8 mouse cellular contexts compared by ENCODE assay signal in the genomic region with DNA sequence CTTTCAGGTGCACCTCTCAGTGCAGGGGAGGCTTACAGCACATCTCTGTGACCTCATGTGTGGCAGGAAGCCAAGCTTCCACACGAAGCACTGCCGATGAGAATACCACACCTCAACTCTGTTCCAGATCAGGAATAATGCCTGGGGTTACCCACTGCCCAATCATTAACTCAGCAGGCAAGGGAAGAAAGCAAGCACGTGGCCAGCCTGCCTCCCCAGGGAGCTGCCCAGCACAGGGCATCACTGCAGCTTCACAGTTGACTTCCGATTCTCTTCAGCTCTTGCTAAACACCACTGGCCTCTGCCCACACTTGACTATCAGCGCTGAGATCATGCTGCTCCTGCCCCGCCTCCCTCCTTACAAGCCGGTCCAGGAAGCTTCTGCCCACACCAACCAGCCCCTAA. TPM values are rescaled to one million over a fixed set of nuclear protein-coding genes. Genes with fewer than 3 reads are reported as not detected.
DNase-seq lines count a peak whose midpoint lies in the region; ATAC-seq and TF ChIP-seq lines count a peak whose summit lies in the region.

No protein-coding gene starts in this region.

- no peaks in the 10 kb centered on the region for H3K9me3 ChIP-seq in hindbrain, embryonic 10.5 days
- no peaks in the 10 kb centered on the region for H3K9me3 ChIP-seq in hindbrain, embryonic 14.5 days (ENCODE audit: control insufficient read depth, low read length)
- H3K9me3 ChIP-seq in MEL (replicated peaks; ENCODE audit: insufficient read depth, low read length) = no peaks in the 10 kb centered on the region
- H3K9me3 ChIP-seq in heart, embryonic 15.5 days (replicated peaks) = no peaks in the 10 kb centered on the region
- no peaks in the 10 kb centered on the region for H3K9me3 ChIP-seq in kidney, postnatal 0 days (replicated peaks; ENCODE audit: low read length)

- peaks cover 77% of the 10 kb centered on the region for H3K79me2 ChIP-seq in MEL (ENCODE audit: control insufficient read depth, insufficient read depth, low read length, poor library complexity)

- TF ChIP-seq EP300 in MEL (IDR thresholded peaks at IDR 0.05; ENCODE audit: low read depth in 1 of 2, low read length in 2 of 2) = 0 out of 4 replicates have a peak, but pooled peaks of 1 of the 2 experiments have one; percentile 6

- DNase-seq in hindbrain, embryonic 10.5 days (ENCODE audit: low spot score) = no peak
- DNase-seq in hindbrain, embryonic 14.5 days (ENCODE audit: low spot score) = no peak
- peak; percentile 67 for DNase-seq in MEL (ENCODE audit: low read depth, low spot score)
- DNase-seq in cerebellum, postnatal 25 days = peak; percentile 60 to 70
- DNase-seq in kidney, postnatal 0 days (ENCODE audit: low spot score) = peak; percentile 74
- DNase-seq in lung, postnatal 4 days = peak; percentile 71 to 78
- DNase-seq in spleen, adult 18-20 months = peak; percentile 63 to 64

- no peak for TF ChIP-seq CTCF in MEL (IDR thresholded peaks at IDR 0.05 in 2 of 3, conservative IDR thresholded peaks at IDR 0.05 in 1 of 3; ENCODE audit: control insufficient read depth in 1 of 3, insufficient read depth in 1 of 3, low read depth in 2 of 3, low read length in 3 of 3, poor library complexity in 1 of 3, severe bottlenecking in 1 of 3)
- TF ChIP-seq CTCF in kidney, postnatal 0 days (IDR thresholded peaks at IDR 0.05; ENCODE audit: low read depth) = no peak

- H3K9ac ChIP-seq in hindbrain, embryonic 14.5 days = no peak overlapping the region; the same call in 1 of the 2 replicates
- no peak overlapping the region for H3K9ac ChIP-seq in MEL (ENCODE audit: control insufficient read depth, low read depth, low read length, poor library complexity, severe bottlenecking)
- H3K9ac ChIP-seq in heart, embryonic 15.5 days = no peak overlapping the region
- H3K9ac ChIP-seq in kidney, postnatal 0 days (ENCODE audit: low read depth, low read length) = no peak overlapping the region

- H3K27ac ChIP-seq in hindbrain, embryonic 10.5 days = no peak overlapping the region
- no peak overlapping the region for H3K27ac ChIP-seq in hindbrain, embryonic 14.5 days
- no peak overlapping the region for H3K27ac ChIP-seq in MEL (ENCODE audit: control insufficient read depth, low read depth, low read length)
- no peak overlapping the region for H3K27ac ChIP-seq in heart, embryonic 15.5 days
- H3K27ac ChIP-seq in kidney, postnatal 0 days = peak overlapping the region; percentile 42; the same call in 1 of the 2 replicates

- no peaks in the 10 kb centered on the region for H3K27me3 ChIP-seq in hindbrain, embryonic 10.5 days (ENCODE audit: insufficient read depth, poor library complexity, severe bottlenecking)
- H3K27me3 ChIP-seq in hindbrain, embryonic 14.5 days (ENCODE audit: control insufficient read depth, insufficient read depth, low read length) = no peaks in the 10 kb centered on the region
- H3K27me3 ChIP-seq in MEL (ENCODE audit: control insufficient read depth in 1 of 2, insufficient read depth in 2 of 2, low read length in 2 of 2) = no peaks in the 10 kb centered on the region
- H3K27me3 ChIP-seq in heart, embryonic 15.5 days = no peaks in the 10 kb centered on the region
- H3K27me3 ChIP-seq in kidney, postnatal 0 days (ENCODE audit: insufficient read depth, low read length) = no peaks in the 10 kb centered on the region

- 41% methylated on average over 7 of the region's 7 CpGs for WGBS in hindbrain, embryonic 10.5 days
- WGBS in hindbrain, embryonic 14.5 days = 23% methylated on average over 7 of the region's 7 CpGs
- 15% methylated on average over 7 of the region's 7 CpGs for WGBS in heart, embryonic 15.5 days
- WGBS in kidney, postnatal 0 days = 9% methylated on average over 7 of the region's 7 CpGs

- TF ChIP-seq RAD21 in MEL (IDR thresholded peaks at IDR 0.05; ENCODE audit: low read depth, low read length) = no peak

- peaks cover 23% of the 10 kb centered on the region for H3K4me1 ChIP-seq in hindbrain, embryonic 10.5 days (replicated peaks)
- H3K4me1 ChIP-seq in hindbrain, embryonic 14.5 days (replicated peaks; ENCODE audit: control insufficient read depth, insufficient read depth, low read length) = peaks cover 24% of the 10 kb centered on the region
- peaks cover 6 to 16% of the 10 kb centered on the region in 2 experiments for H3K4me1 ChIP-seq in MEL (ENCODE audit: control insufficient read depth in 1 of 2, insufficient read depth in 2 of 2, low read length in 2 of 2)
- peaks cover 29% of the 10 kb centered on the region for H3K4me1 ChIP-seq in heart, embryonic 15.5 days (replicated peaks)
- H3K4me1 ChIP-seq in kidney, postnatal 0 days (replicated peaks; ENCODE audit: insufficient read depth, low read length) = peaks cover 16% of the 10 kb centered on the region; the same call in 1 of the 2 replicates

- H3K4me3 ChIP-seq in hindbrain, embryonic 10.5 days = 0 out of 2 replicates have a peak overlapping the region, but pooled peaks have one; percentile 6
- H3K4me3 ChIP-seq in hindbrain, embryonic 14.5 days (replicated peaks; ENCODE audit: low read length) = no peak overlapping the region
- no peak overlapping the region for H3K4me3 ChIP-seq in MEL (ENCODE audit: control insufficient read depth in 1 of 2, insufficient read depth in 1 of 2, low read depth in 2 of 2, low read length in 2 of 2)
- H3K4me3 ChIP-seq in heart, embryonic 15.5 days = no peak overlapping the region
- no peak overlapping the region for H3K4me3 ChIP-seq in kidney, postnatal 0 days (replicated peaks; ENCODE audit: low read depth, low read length)

- 0 out of 4 replicates have a peak, but pooled peaks have one; percentile 20 to 37 for TF ChIP-seq POLR2A in MEL (IDR thresholded peaks at IDR 0.05; ENCODE audit: control insufficient read depth in 1 of 2, insufficient read depth in 1 of 2, low read depth in 1 of 2, low read length in 2 of 2, poor library complexity in 1 of 2)

- peaks cover 33% of the 10 kb centered on the region for H3K36me3 ChIP-seq in hindbrain, embryonic 10.5 days
- no peaks in the 10 kb centered on the region for H3K36me3 ChIP-seq in hindbrain, embryonic 14.5 days (replicated peaks; ENCODE audit: control insufficient read depth, insufficient read depth)
- H3K36me3 ChIP-seq in MEL (ENCODE audit: control insufficient read depth in 1 of 2, insufficient read depth in 2 of 2, low read length in 2 of 2) = peaks cover 2 to 32% of the 10 kb centered on the region in 2 experiments; a peak in 3 of 4 replicates
- H3K36me3 ChIP-seq in heart, embryonic 15.5 days = no peaks in the 10 kb centered on the region
- no peaks in the 10 kb centered on the region for H3K36me3 ChIP-seq in kidney, postnatal 0 days (ENCODE audit: insufficient read depth, low read length)

- H3K4me2 ChIP-seq in hindbrain, embryonic 14.5 days (replicated peaks) = no peak overlapping the region
- H3K4me2 ChIP-seq in heart, embryonic 15.5 days = peak overlapping the region; percentile 36
- H3K4me2 ChIP-seq in kidney, postnatal 0 days (ENCODE audit: low read length) = 0 out of 2 replicates have a peak overlapping the region, but pooled peaks have one; percentile 15

- no peak for ATAC-seq in hindbrain, embryonic 14.5 days (ENCODE audit: low FRiP score)
- peak; percentile 71 for ATAC-seq in heart, embryonic 15.5 days (replicated peaks; ENCODE audit: insufficient number of reproducible peaks, insufficient read depth, low FRiP score, low read depth)
- peak; percentile 94 for ATAC-seq in kidney, postnatal 0 days (replicated peaks; ENCODE audit: low FRiP score, low read depth)

TF ChIP-seq in MEL, 35 proteins besides CTCF, POLR2A, EP300 and RAD21:
- TF ChIP-seq BHLHE40 (IDR thresholded peaks at IDR 0.05; ENCODE audit: borderline replicate concordance, low read depth, low read length) (no peak), GABPA (IDR thresholded peaks at IDR 0.05; ENCODE audit: low read depth, low read length) (no peak), ELF1 (IDR thresholded peaks at IDR 0.05; ENCODE audit: low read depth, low read length) (no peak), NRF1 (IDR thresholded peaks at IDR 0.05; ENCODE audit: insufficient read depth, low read depth, low read length, poor library complexity, severe bottlenecking) (no peak), KAT2A (conservative IDR thresholded peaks at IDR 0.05; ENCODE audit: low read depth, low read length) (no peak), MXI1 (IDR thresholded peaks at IDR 0.05; ENCODE audit: low read depth, low read length) (peak; percentile 68), ETS1 (IDR thresholded peaks at IDR 0.05; ENCODE audit: low read depth, low read length) (no peak), SIN3A (IDR thresholded peaks at IDR 0.05; ENCODE audit: low read length) (0 out of 2 replicates have a peak, but pooled peaks have one; percentile 38), ZNF384 (IDR thresholded peaks at IDR 0.05; ENCODE audit: low read depth, low read length) (no peak), USF2 (IDR thresholded peaks at IDR 0.05; ENCODE audit: borderline replicate concordance in 1 of 2, insufficient read depth in 1 of 2, low read depth in 1 of 2, low read length in 2 of 2) (no peak), MEF2A (IDR thresholded peaks at IDR 0.05; ENCODE audit: extremely low read depth, insufficient replicate concordance, low read depth, low read length, poor library complexity, severe bottlenecking) (no peak), MYC (IDR thresholded peaks at IDR 0.05; ENCODE audit: low read depth, low read length) (no peak), TBP (IDR thresholded peaks at IDR 0.05; ENCODE audit: low read depth, low read length) (peak; percentile 62; the same call in 1 of the 2 replicates), MAFK (IDR thresholded peaks at IDR 0.05; ENCODE audit: borderline replicate concordance, low read depth, low read length) (no peak), ZC3H11A (IDR thresholded peaks at IDR 0.05; ENCODE audit: low read depth, low read length) (no peak), UBTF (IDR thresholded peaks at IDR 0.05; ENCODE audit: borderline replicate concordance, insufficient read depth, low read depth, low read length) (no peak), GATA1 (IDR thresholded peaks at IDR 0.05; ENCODE audit: low read depth, low read length) (peak; percentile 25; the same call in 1 of the 2 replicates)

RNA-seq across cellular contexts. Expression of a gene that starts 7.6 kb away (rescaled TPM):
- polyA plus RNA-seq in hindbrain, embryonic 10.5 days (2016; fragmentation: Nextera tagmentation; extraction: Ambion mirVana) = 26.8 and 32.7 TPM in 2 replicates
- 36.2 and 40.6 TPM in 2 replicates for polyA plus RNA-seq in hindbrain, embryonic 14.5 days (2014; fragmentation: Nextera tagmentation; extraction: Ambion mirVana)
- 27.5 and 31.2 TPM in 2 replicates for total RNA-seq in MEL (2012; rRNA removed)
- 10 to 100 TPM; 52.7 to 55.4 TPM for polyA plus RNA-seq in MEL (2012; ENCODE audit: insufficient read depth in 1 of 2, insufficient read length in 2 of 2, low read depth in 1 of 2, low replicate concordance in 2 of 2, missing spikeins in 1 of 2)
- 16.1 and 18.9 TPM in 2 replicates for polyA plus RNA-seq in heart, embryonic 15.5 days (2015; fragmentation: Nextera tagmentation; extraction: Ambion mirVana)
- polyA plus RNA-seq in kidney, postnatal 0 days (2015; fragmentation: Nextera tagmentation; extraction: Ambion mirVana) = 22.9 and 24.1 TPM in 2 replicates

Comparison
In these comparisons a context has a peak if more than half of its experiments do, and no peak if none do; other contexts are left out.
1. DNase-seq: peak in MEL (single experiment), cerebellum, postnatal 25 days (2 of 2), kidney, postnatal 0 days (single experiment), lung, postnatal 4 days (2 of 2) and spleen, adult 18-20 months (2 of 2); none in hindbrain, embryonic 10.5 days (single experiment) and hindbrain, embryonic 14.5 days (single experiment).